Mouse (Mus musculus): Measurements from ENCODE around the gene Nmrk2. TPM values are rescaled to one million over a fixed set of nuclear protein-coding genes. Genes with fewer than 3 reads are reported as not detected.
A peak's percentile ranks its signal among the peaks of the same experiment; 100 is the strongest.
"Not testable (repeated sequence)": the region's sequence is repeated elsewhere in the genome, so short reads cannot be mapped to it uniquely, and the experiment has no call there.

Nmrk2 gene
- polyA plus RNA-seq, 1 experiment from 2014 or later = not detected

- Histone ChIP-seq H3K4me3 (ENCODE audit: low read length) (peak within 1 kb of the TSS; percentile 100), H3K27me3 (ENCODE audit: control insufficient read depth, insufficient read depth, low read length) (no peaks in the 10 kb centered on the region), H3K36me3 (ENCODE audit: control insufficient read depth, insufficient read depth, low read length) (peaks cover 45% of the 10 kb centered on the region), H3K27ac (ENCODE audit: low read depth, low read length) (peak within 1 kb of the TSS; percentile 92), H3K9ac (ENCODE audit: low read depth, low read length) (peak within 1 kb of the TSS; percentile 99), H3K9me3 (ENCODE audit: control insufficient read depth, low read length) (no peaks in the 10 kb centered on the region), H3K4me1 (ENCODE audit: control insufficient read depth, insufficient read depth, low read length) (peaks cover 38% of the 10 kb centered on the region), H3K4me2 (replicated peaks; ENCODE audit: low read depth, low read length) (peak within 1 kb of the TSS; percentile 83)
- WGBS = under 1% methylated on average over 77 of the region's 77 CpGs
- ATAC-seq (ENCODE audit: low FRiP score, low TSS enrichment) = peak; percentile 82
Measured at GRCm38 (mm10) chr10:81176466-81177271, 25.2 kb downstream of the Nmrk2 start, which contains the start of gene Eef2. Eef2 (plus strand) TSS chr10:81176631.

GRCm38 (mm10) chr10:81175936-81176465 is 25.9 kb downstream of the Nmrk2 start:
- Histone ChIP-seq H3K9me3 (ENCODE audit: control insufficient read depth, low read length) (no peaks in the 10 kb centered on the region), H3K4me1 (ENCODE audit: control insufficient read depth, insufficient read depth, low read length) (peaks cover 38% of the 10 kb centered on the region), H3K27me3 (ENCODE audit: control insufficient read depth, insufficient read depth, low read length) (no peaks in the 10 kb centered on the region), H3K36me3 (ENCODE audit: control insufficient read depth, insufficient read depth, low read length) (peaks cover 39% of the 10 kb centered on the region), H3K4me2 (replicated peaks; ENCODE audit: low read depth, low read length) (peak overlapping the region; percentile 83), H3K27ac (ENCODE audit: low read depth, low read length) (peak overlapping the region; percentile 92), H3K9ac (ENCODE audit: low read depth, low read length) (0 out of 2 replicates have a peak overlapping the region, but pooled peaks have one; percentile 14), H3K4me3 (ENCODE audit: low read length) (peak overlapping the region; percentile 100)
- 4% methylated on average over 13 of the region's 13 CpGs for WGBS
- ATAC-seq (ENCODE audit: low FRiP score, low TSS enrichment) = peak; percentile 12; the same call in 1 of the 2 replicates

- 5% methylated on average over 4 of the region's 4 CpGs for WGBS
- peak overlapping the region; percentile 57; the same call in 1 of the 2 replicates for H3K9ac ChIP-seq (ENCODE audit: low read depth, low read length)
- peaks cover 38% of the 10 kb centered on the region for H3K4me1 ChIP-seq (ENCODE audit: control insufficient read depth, insufficient read depth, low read length)
- H3K4me2 ChIP-seq (replicated peaks; ENCODE audit: low read depth, low read length) = peak overlapping the region; percentile 83; the same call in 1 of the 2 replicates
- H3K27me3 ChIP-seq (ENCODE audit: control insufficient read depth, insufficient read depth, low read length); H3K9me3 ChIP-seq (ENCODE audit: control insufficient read depth, low read length); ATAC-seq (ENCODE audit: low FRiP score, low TSS enrichment): not testable (repeated sequence)
- H3K27ac ChIP-seq (ENCODE audit: low read depth, low read length) = peak overlapping the region; percentile 92
- H3K36me3 ChIP-seq (ENCODE audit: control insufficient read depth, insufficient read depth, low read length) = peaks cover 32% of the 10 kb centered on the region
- H3K4me3 ChIP-seq (ENCODE audit: low read length) = peak overlapping the region; percentile 38; the same call in 1 of the 2 replicates
Measured at GRCm38 (mm10) chr10:81175345-81175701, 26.5 kb downstream of the Nmrk2 start.

GRCm38 (mm10) chr10:81174617-81175344 is 27.1 kb downstream of the Nmrk2 start:
- Histone ChIP-seq H3K4me2 (replicated peaks; ENCODE audit: low read depth, low read length) (peak overlapping the region; percentile 83), H3K27me3 (ENCODE audit: control insufficient read depth, insufficient read depth, low read length) (no peaks in the 10 kb centered on the region), H3K9me3 (ENCODE audit: control insufficient read depth, low read length) (no peaks in the 10 kb centered on the region), H3K36me3 (ENCODE audit: control insufficient read depth, insufficient read depth, low read length) (peaks cover 26% of the 10 kb centered on the region), H3K4me3 (ENCODE audit: low read length) (peak overlapping the region; percentile 38), H3K9ac (ENCODE audit: low read depth, low read length) (peak overlapping the region; percentile 57), H3K27ac (ENCODE audit: low read depth, low read length) (peak overlapping the region; percentile 92), H3K4me1 (ENCODE audit: control insufficient read depth, insufficient read depth, low read length) (peaks cover 38% of the 10 kb centered on the region)
- 1% methylated on average over 29 of the region's 29 CpGs for WGBS
- peak; percentile 53 for ATAC-seq (ENCODE audit: low FRiP score, low TSS enrichment)

- peak; percentile 14 for ATAC-seq (ENCODE audit: low FRiP score, low TSS enrichment)
- 4% methylated on average over 21 of the region's 21 CpGs for WGBS
- H3K4me1 ChIP-seq (ENCODE audit: control insufficient read depth, insufficient read depth, low read length) = peaks cover 34% of the 10 kb centered on the region
- H3K27me3 ChIP-seq (ENCODE audit: control insufficient read depth, insufficient read depth, low read length) = no peaks in the 10 kb centered on the region
- H3K36me3 ChIP-seq (ENCODE audit: control insufficient read depth, insufficient read depth, low read length) = peaks cover 10% of the 10 kb centered on the region
- peak overlapping the region; percentile 92 for H3K27ac ChIP-seq (ENCODE audit: low read depth, low read length)
- no peak overlapping the region for H3K4me3 ChIP-seq (ENCODE audit: low read length)
- H3K9ac ChIP-seq (ENCODE audit: low read depth, low read length) = peak overlapping the region; percentile 5; the same call in 1 of the 2 replicates
- H3K9me3 ChIP-seq (ENCODE audit: control insufficient read depth, low read length) = no peaks in the 10 kb centered on the region
- no peak overlapping the region; the same call in 1 of the 2 replicates for H3K4me2 ChIP-seq (replicated peaks; ENCODE audit: low read depth, low read length)
Measured at GRCm38 (mm10) chr10:81173132-81173531, 28.7 kb downstream of the Nmrk2 start.

GRCm38 (mm10) chr10:81169411-81169900 is 32.4 kb downstream of the Nmrk2 start:
- H3K4me2 ChIP-seq (replicated peaks; ENCODE audit: low read depth, low read length) = peak overlapping the region; percentile 17
- not testable (repeated sequence) for H3K27ac ChIP-seq (ENCODE audit: low read depth, low read length); ATAC-seq (ENCODE audit: low FRiP score, low TSS enrichment); H3K4me3 ChIP-seq (ENCODE audit: low read length); H3K9ac ChIP-seq (ENCODE audit: low read depth, low read length); H3K27me3 ChIP-seq (ENCODE audit: control insufficient read depth, insufficient read depth, low read length); H3K36me3 ChIP-seq (ENCODE audit: control insufficient read depth, insufficient read depth, low read length); H3K9me3 ChIP-seq (ENCODE audit: control insufficient read depth, low read length)
- 35% methylated on average over 11 of the region's 14 CpGs for WGBS
- H3K4me1 ChIP-seq (ENCODE audit: control insufficient read depth, insufficient read depth, low read length) = peaks cover 23% of the 10 kb centered on the region

- 2% methylated on average over 29 of the region's 29 CpGs for WGBS
- peak overlapping the region; percentile 79 for H3K4me2 ChIP-seq (replicated peaks; ENCODE audit: low read depth, low read length)
- peak; percentile 44 for ATAC-seq (ENCODE audit: low FRiP score, low TSS enrichment)
- peak overlapping the region; percentile 43 for H3K4me3 ChIP-seq (ENCODE audit: low read length)
- H3K27ac ChIP-seq (ENCODE audit: low read depth, low read length) = peak overlapping the region; percentile 89
- peaks cover 7% of the 10 kb centered on the region for H3K36me3 ChIP-seq (ENCODE audit: control insufficient read depth, insufficient read depth, low read length)
- H3K27me3 ChIP-seq (ENCODE audit: control insufficient read depth, insufficient read depth, low read length) = no peaks in the 10 kb centered on the region
- peak overlapping the region; percentile 61 for H3K9ac ChIP-seq (ENCODE audit: low read depth, low read length)
- H3K4me1 ChIP-seq (ENCODE audit: control insufficient read depth, insufficient read depth, low read length) = peaks cover 15% of the 10 kb centered on the region; the same call in 1 of the 2 replicates
- H3K9me3 ChIP-seq (ENCODE audit: control insufficient read depth, low read length) = no peaks in the 10 kb centered on the region
Measured at GRCm38 (mm10) chr10:81168521-81169244, 33.2 kb downstream of the Nmrk2 start.

GRCm38 (mm10) chr10:81168087-81168431 is 33.8 kb downstream of the Nmrk2 start:
- Histone ChIP-seq H3K27ac (ENCODE audit: low read depth, low read length) (peak overlapping the region; percentile 89), H3K27me3 (ENCODE audit: control insufficient read depth, insufficient read depth, low read length) (no peaks in the 10 kb centered on the region), H3K9ac (ENCODE audit: low read depth, low read length) (peak overlapping the region; percentile 61; the same call in 1 of the 2 replicates), H3K9me3 (ENCODE audit: control insufficient read depth, low read length) (no peaks in the 10 kb centered on the region), H3K36me3 (ENCODE audit: control insufficient read depth, insufficient read depth, low read length) (peaks cover 12% of the 10 kb centered on the region), H3K4me3 (ENCODE audit: low read length) (peak overlapping the region; percentile 43), H3K4me1 (ENCODE audit: control insufficient read depth, insufficient read depth, low read length) (peaks cover 11% of the 10 kb centered on the region; the same call in 1 of the 2 replicates), H3K4me2 (replicated peaks; ENCODE audit: low read depth, low read length) (peak overlapping the region; percentile 79)
- 7% methylated on average over 5 of the region's 5 CpGs for WGBS
- ATAC-seq (ENCODE audit: low FRiP score, low TSS enrichment) = peak; percentile 61
